Mouse (Mus musculus) left cerebral cortex, adult 11 months (tissue): ENCODE results near the gene Nmu.

Experiments used
- DNase-seq: peaks from one replicate; pipeline ENCODE4 v3.0.0; 2022; ENCODE audit warnings: low spot score

The Nmu gene

DNA sequence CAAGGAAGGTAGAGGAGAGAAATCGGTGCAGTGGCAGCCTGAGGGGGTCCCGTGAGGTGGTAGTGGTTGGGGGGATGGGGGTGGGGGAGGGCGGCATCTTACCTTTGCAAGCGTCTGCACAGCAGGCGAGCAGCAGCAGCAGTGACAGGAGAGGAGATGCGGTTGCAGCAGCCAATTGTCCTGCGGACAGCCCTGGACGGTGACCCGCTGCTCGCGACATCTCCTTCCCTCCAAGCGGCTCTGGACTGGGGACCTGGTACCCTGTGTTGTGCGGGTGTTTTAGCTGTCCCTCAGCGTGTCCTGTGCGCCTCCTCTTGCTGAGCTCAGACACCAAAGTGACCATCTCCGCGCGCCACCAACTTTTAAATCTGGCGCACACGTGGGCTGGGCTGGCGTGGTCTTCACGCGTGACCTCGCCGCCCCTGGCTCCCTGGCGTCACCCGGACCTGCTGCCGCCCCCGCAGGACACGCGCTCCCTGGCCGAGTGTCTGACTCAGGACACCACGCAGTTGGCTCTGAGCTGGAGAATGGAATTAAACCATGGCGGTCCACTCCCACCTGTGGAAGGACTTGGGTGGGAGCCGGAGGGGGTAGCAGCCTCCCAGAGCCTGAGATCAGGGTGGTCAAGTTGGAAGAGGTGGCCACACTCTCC lies at the start of gene Nmu:
Gene Nmu, minus strand, starts transcription at position 336 of the 652 bp plus-strand sequence.
- DNase-seq = no peak

DNA sequence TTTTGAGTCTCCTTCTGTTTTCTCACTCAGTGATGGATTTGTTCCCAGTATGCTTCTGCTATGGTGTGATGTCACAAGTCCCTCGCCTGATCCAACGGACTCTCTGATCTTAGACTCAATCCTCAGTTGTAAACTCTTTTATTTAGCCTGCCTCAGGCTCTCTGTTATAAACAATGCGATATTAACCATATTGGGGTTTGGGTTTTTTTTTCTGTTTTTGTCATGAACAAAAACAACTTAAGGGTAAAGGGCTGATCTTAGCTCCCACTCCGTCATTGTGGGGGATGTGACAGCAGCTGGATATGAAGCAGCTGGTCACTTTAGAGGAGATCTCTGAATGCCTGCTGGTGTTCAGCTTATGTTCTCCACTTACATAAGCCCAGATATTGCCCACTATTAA lies 48.1 kb upstream of the Nmu start:
- DNase-seq = no peak

DNA sequence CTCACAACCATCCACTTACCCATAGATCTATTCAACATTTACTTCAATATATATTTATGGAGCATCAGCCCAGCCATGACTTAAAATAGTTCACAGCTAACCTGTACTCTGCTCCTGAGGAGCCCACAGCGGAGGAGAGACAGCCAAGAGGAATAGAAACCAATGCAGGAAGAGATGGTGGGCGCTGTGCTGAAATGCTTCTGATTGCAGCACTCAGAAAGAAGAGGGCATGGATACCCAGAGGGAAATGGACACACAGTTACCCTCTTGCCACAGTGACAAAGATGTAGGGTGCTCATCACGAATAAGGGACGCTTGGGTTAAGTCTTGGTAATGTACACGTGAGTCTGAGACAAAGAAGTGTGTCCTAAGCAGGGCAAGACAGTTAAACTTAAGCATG lies 30.8 kb upstream of the Nmu start:
- no peak for DNase-seq

DNA sequence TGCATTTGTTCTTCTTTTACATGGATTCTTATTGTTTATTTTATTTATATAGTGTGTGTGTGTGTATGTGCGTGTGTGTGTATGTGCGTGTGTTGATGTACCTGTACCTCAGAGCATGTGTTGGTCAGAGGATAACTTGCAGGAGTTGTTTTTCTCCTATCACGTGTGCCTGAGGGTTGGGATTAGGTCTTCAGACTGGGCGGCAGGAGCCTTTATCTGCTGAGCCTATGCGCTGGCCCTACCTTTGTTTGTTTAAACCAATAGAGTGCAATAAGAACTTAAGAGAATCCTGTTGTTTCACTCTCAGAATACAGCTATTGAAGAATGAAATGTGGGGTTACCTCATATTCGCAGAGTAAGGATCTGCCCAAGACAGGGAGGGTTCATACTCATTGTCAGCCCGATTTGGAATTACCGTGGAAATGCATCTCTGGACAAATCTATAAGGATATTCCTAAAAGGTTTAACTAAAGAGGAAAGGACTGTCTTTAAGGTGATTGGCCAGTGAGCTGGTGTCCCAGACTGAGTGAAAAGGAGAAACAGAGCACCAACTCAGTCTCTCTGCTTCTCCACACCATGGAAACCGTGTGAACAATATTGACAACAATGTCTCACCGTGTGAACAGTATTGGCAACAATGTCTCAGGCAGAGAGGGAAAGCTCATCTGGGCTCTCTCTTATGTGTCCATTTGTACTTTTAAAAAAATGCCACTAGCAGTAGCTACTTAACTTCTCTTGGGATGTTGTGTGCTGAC lies 25.6 kb upstream of the Nmu start:
- DNase-seq = no peak

DNA sequence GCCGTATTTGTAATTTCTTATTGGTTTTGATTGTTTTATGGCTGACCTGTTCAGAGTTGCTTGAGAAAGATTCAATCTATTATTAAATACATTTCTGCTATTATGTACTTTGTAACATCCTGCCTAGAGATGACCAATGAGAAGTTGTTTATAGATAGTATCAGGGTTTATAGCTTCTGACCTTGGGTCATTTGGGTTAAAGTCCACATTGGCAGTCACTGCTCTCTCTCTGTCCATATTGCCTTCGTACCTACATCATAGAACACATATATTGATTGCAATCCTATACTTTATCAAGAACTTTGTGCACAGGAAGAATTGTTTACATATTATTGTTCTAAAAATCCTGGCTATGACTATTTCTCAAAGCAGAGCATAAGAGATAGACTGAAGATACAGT lies 24.9 kb upstream of the Nmu start:
- DNase-seq = no peak

DNA sequence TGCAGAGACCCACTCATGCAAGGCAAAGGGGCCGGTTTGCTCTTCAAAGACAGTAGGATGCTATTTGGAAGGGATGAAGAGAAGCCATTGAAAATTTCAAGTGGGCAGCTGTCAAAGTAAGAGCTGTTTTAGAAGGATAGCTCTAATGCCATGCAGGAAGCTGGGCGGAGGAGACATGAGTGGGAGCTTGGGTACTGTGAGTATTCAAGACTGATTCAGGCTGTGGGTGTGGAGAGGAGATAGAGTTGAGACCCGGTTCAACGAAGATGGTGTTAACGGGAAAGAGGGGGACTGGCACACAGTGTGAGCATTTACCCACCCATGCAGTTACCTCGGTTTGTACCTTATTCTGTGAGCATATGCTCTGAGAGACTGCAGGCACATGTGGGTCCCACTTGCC lies 20.1 kb upstream of the Nmu start:
- peak; percentile 11 for DNase-seq

DNA sequence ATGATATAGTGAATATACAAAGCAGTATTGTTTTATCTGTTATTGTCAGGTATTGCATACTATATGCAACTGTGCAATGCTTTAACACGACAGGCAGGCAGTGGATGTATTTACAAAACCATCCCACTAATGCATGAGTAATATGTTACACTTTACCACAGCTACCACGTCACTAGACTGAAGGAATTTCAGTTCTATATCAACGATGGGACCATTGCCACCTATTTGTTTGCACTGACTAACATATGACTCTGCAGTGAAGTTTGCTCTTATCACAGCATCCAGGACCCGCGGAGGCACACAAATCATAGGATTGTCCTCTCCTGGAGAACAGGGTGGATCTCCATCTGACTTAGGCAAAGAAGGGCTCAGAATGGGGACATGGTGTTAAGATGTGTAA lies 18.2 kb upstream of the Nmu start:
- no peak for DNase-seq

DNA sequence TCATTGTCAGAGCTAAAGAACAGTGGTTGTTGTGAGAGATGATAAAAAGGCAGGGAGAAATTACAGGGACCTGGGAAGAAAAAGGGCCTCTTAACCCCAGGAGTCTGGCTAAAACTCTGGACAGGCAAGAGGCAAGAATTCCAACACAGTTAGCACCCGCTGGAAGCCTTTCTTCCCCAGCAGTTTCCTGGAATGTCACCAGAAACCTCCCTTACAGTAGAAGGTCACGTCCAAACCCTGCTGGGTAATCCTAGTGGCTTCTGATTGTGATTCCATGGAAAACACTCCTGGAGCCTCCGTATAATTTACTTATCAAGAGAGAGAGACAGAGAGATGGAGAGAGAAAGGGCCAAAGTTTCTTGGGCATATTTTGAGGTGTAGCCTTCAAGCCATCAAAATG lies 15.6 kb upstream of the Nmu start:
- no peak for DNase-seq

DNA sequence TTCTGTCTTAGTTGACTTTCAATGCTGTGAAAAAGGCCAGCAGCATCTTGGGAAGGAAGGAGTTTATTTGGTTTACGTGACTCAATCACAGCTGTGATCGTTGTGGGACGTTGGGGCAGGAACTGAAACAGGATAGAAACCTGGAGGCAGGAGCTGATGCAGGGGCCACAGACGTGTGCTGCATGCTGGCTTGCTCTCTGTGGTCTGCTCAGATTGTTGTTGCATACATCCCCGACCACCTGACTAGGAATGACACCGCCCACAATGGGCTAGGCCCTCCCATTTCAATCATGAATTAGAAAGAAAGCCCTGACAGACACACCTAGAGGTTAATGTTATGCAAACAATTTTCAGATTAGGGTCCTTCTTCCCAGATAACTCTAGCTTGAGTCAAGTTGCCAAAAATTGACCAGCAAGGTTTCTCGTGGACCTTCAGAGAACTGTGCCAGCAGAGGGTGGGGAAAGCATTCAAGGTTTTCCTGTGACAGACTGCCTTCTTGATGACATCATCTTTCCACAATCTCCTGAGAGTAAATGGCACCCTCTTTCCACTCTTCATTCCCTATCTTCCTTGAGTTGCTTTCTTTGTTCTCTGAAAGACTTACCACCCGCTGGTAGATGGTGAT lies 5.7 kb upstream of the Nmu start:
- no peak for DNase-seq

DNA sequence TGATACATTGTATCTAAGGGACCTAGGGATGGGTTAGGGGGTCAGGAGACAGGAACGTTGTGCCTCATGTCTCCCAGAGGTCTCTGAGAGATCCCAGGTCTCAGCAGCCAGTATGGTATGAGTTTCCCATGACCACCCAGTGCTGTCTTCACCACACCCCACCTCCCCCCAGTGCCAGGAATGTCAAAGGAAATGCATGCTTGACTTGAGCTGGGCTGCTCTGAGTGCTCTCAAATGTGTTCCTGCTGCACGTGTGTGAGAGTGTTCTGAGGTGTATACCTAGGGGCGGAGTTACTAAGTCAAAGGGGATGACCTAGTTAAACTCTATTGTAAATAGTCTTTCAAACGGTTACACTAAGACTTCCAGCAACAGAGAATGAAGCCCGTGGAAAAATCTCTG lies 1.8 kb upstream of the Nmu start:
- DNase-seq = no peak

DNA sequence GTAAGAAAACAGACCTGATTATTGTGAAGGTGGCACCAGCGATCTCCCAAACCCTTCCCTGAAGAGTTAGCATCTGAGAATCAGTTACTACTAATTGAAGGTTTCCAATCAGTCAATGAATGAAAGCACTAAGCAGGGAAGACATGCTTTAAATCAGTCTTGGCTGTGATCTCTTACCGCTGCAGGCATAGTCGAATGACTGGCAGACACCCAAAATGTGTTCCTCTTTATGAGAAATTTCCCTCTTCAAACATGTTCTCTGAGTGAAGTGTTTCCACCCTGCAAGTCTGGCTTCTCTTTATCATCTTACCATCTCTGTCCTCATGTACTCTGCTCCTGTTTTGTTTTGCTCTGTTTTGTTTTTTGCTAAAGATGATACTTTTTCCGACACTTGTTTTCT lies 2.8 kb downstream of the Nmu start:
- no peak for DNase-seq

DNA sequence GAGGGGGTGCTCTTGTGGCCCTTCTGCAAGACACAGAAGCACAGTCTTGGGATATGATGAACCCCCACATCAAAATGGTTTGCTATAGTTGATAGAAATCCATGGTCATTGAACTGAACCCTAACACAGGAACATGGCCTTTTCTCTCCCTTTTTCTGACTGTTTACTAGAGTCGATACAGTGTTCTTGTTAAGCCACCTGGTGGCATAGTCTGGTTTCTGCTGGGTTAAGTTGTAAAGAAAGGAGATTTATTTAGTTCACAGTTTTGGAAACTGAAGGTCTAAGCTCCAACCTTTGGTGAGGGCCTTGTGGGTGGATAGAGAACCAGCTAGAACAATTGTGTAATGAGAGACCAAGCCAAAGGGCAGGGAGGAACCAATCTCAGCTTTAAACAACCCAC lies 3.5 kb downstream of the Nmu start:
- DNase-seq = no peak

DNA sequence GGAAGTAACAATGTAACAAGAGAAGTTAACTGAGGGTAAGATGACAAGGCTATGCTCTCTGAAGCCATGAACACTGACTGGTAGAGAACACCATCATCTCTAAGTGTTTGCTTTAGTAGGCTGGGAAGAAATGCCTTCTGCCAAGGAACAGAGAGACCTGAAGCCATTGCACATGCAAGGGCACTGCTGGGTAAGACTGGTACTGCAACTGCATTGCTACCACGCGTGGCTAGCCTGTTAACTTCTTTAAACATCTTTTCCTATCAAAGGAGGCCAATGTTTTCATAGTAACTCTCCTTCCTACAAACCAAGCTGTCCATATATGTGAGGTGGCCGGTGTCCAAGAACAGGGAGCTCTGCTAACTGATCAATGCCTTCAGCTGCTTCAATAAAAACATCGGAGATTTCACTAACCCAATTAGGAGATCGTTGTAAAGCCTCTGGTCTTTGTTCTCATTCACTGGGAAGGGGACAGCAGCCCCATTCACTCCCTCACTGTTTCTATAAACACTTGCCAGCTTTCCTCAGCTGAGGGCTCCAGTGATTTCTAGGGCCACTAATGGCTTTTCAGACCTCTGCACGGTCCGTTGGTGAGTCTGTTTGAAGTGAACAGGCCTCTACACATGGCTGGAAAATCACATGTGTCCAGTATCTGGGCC lies 11.5 kb downstream of the Nmu start:
- no peak for DNase-seq

DNA sequence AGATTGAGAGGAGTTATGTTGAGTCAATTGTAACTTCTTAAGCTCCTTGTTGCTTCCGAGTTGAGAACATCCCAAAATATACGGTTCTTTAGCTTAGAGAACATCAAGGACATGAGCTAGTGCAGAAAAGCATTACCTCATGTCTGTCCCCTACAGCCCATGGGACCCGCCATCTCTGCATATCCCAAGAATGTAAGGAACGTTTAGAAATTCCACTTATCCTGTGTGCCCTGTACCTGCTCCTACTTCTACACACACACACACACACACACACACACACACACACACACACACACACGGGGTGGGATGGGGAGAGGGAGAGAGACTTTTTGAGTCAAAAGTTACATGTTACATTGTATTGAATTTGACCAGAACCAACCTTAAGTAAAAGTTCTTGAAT lies 12.1 kb downstream of the Nmu start:
- DNase-seq = no peak

DNA sequence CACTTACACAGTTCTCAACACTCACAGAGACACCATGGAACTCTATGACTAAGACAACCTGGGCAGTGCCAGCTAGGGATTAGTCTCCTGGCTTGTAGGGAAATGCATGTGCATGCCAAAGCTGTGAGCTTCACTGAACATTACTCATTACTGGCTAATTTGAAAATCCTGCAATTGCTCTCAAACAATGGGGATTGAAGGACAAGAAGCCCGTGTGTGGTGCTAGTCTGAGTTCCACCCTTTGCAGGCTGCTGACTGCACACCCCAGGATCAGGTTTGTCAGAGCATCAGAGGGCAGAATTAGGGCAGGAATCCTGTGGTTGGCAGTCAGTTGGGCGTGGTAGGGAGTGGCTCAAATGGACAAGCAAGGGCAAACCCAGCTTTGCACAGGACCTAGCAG lies 17.5 kb downstream of the Nmu start:
- DNase-seq = no peak

DNA sequence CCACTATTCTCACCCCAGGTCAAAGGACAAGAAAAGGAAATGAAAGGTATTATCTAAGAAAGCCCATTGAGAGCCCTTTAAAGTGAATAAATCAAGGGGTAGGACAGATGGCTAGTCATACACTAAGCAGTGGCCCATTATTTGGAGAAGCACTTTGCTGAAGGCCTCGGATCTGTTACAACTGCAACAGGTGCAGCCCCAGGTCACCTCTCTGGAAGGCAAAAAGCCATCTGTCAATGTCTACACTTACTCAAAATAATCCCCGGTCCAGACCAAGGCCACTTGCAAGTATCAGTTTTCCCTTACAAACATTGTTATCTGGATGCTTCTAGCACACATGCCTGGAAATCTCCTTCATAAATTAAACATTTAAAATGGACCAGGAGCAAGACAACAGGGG lies 22.7 kb downstream of the Nmu start:
- no peak for DNase-seq

DNA sequence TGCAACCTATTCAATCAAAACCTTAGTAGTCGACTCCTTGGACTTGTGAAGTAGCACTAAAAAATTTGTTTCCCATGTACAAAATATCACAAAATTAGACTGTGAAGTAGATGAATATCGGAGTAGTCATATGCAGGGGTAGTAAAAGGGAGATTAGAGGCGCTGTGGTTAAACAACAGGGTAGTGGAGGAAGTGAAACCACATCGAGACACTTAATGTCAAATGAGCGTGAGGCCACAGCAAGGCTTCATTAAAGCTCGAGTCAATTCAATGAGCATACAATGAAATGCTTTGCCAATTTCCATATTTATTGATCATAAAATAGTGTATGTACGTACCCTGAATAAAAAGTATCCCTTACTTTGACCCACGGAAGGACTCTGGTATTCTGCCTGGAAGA lies 26.5 kb downstream of the Nmu start:
- DNase-seq = no peak

DNA sequence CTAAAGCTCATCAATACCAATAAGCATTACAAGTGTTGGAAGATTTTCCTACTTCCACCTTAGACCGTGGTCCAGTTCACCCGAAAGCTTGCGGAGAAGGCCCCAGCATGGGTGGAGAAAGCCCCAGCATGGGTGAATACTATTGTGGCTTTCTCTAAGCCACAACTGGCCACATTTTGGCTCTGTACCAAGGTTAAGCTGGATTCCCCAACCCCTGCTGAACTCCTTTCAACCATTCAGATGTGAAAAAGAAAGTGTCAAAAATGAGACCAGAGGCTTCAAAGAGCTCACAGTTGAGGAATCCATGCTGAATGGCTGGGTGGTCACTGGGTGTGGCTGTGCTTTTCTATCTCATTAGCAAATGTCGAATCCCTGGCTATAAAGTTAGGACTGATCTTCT lies 29.8 kb downstream of the Nmu start:
- no peak for DNase-seq

DNA sequence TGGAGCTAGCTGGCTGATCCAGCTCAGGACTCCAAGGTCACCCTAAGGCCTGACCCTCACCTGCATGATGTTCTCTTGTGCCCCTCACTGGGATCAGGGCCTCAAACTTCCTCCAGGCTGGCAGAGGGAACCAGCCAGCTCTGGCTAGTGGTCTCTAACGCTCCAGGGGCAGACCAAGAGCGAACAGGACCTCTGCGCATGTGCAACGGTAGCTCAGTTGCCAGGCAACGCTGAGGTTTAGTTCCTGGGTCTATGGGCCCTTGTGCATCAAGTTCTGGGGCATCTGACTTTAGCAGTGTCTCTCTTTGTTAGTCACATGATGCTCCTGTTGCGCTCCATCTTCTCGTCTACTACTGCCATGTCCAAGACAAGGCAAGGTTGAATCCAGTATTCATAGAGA lies 32.6 kb downstream of the Nmu start, which contains the start of gene Pdcl2:
Gene Pdcl2, minus strand, starts transcription at position 204 of the 400 bp plus-strand sequence.
- DNase-seq = no peak

DNA sequence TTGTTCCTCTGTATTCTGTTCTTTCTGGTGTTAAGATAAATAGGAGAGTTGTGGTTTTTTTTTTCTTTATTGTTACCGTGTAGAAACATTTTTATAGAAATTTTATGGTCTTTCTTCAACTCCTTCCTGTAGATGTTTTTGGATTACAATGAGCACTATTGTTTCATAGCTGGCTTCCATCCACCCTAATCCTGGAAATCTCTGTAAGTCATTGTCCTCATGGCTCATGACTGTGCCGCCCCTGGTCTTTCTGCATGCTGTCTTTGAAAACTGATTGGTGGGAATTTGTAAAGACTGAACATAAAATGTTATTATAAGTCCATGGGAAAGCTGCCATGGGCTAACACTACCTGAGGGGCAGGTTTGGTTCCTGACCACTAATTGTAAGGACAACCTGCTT lies 36.3 kb downstream of the Nmu start:
- no peak for DNase-seq

DNA sequence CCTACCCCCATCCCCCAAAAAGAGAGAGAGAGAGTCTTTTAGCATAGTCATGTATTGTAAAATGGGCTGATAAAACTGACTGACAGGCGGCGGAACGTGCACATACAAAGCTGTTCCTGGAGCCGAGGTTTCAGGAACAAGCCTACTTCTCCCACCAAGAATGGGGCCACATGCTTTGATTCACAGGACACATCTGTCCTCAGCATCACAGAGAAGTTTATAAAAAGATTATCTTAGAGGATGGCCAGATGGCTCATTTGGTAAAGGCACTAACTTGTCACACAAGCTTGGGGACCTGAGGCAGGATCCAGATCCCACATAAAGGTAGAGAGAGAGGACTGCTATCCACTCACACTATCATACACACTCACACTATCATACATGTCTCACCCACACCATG lies 38.5 kb downstream of the Nmu start:
- DNase-seq = no peak

DNA sequence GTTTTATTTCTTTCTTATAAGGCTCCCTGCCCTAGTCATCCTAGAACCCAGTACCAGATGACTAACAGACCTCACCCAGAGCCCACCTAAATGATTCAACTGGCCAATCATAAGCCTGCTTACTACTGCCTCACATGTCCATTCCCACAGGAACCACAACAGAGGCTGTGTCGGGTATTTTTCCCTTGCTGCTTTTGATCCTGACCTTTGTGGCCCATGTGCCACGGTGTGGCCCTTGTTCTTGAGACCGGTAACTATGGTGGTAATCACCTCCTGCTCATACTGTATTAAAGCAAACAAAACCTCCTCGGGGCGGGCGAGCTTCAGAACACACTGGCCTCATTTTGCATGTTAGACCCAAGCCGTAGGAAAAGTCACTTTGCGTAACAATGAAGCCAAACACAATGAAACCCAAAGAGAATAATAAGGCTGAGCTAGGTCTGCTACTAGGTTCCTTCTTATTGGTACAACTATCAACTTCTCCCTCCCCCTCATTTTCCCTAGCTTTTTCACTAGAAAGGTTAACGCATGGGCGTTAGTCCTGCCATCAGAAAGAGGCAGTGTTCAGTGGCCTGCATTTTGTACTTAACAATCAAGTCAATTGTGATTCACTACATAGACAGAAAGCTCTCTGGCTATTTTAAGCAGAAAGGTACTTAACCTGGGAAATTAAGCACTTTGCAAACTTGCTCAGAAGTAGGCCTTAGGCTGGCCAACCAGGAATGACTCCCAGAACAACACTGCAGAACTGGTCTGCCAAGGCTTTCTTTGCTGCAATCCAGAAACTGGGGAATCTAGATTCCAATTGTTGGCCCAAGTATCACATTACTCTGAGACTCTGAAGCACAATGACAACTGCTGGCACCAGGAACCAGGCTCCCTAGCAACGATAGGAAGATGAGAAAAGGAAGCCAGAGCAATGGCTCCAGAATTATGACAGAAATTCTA lies 42.1 kb downstream of the Nmu start:
- DNase-seq = no peak
